Mouse (Mus musculus) heart, adult 2 months (tissue): ENCODE results near the gene Gm20388.

ENCODE experiments used
- CTCF ChIP-seq: fragments of 200-600 bp; IDR thresholded peaks from 2 replicates; pipeline ENCODE4 v1.8.1; 2022; ENCODE audit warnings: antibody characterized with exemption, mild to moderate bottlenecking, moderate library complexity
- POLR2A ChIP-seq: fragments of 200-500 bp; IDR thresholded peaks from 2 replicates; pipeline ENCODE4 v1.6.1; 2011; ENCODE audit warnings: mild to moderate bottlenecking, low read depth, low read length, control low read depth; ENCODE audit not compliant: insufficient read depth

GRCm38 (mm10) chr8:123387801-123388200, 3477.2 kb downstream of the Gm20388 start:
- TF ChIP-seq POLR2A (no peak), CTCF (no peak)
